Mouse (Mus musculus) adrenal gland, postnatal 25 days (tissue): ENCODE results near the gene Ptprr. TPM values are rescaled to one million over a fixed set of nuclear protein-coding genes. Genes with fewer than 3 reads are reported as not detected.
A peak's percentile ranks its signal among the peaks of the same experiment; 100 is the strongest.

Experiments
- DNase-seq: peaks from one replicate; pipeline ENCODE4 v3.0.0; 2021; ENCODE audit warnings: mixed read lengths
- total RNA-seq: library from RNA; stranded (reverse); gene quantifications from 2 replicates; pipeline ENCODE4 v1.2.3, GENCODE M21; 2021

The Ptprr gene
- total RNA-seq, 1 experiment from 2014 or later, result 5.0 TPM

GRCm38 (mm10) chr10:116197416-116197939, 179.5 kb downstream of the Ptprr start:
- no peak for DNase-seq

GRCm38 (mm10) chr10:116199035-116199434, 181.0 kb downstream of the Ptprr start:
- no peak for DNase-seq

GRCm38 (mm10) chr10:116201542-116201941, 183.5 kb downstream of the Ptprr start:
- DNase-seq, result no peak

GRCm38 (mm10) chr10:116205580-116206358, 187.8 kb downstream of the Ptprr start:
- no peak for DNase-seq

- no peak for DNase-seq
Measured at GRCm38 (mm10) chr10:116206449-116206848, 188.4 kb downstream of the Ptprr start.

- DNase-seq, result peak; percentile 55
Measured at GRCm38 (mm10) chr10:116207987-116208726, 190.1 kb downstream of the Ptprr start.

GRCm38 (mm10) chr10:116208727-116209115, 190.7 kb downstream of the Ptprr start:
- no peak for DNase-seq

GRCm38 (mm10) chr10:116212127-116212526, 194.1 kb downstream of the Ptprr start:
- DNase-seq, result no peak

GRCm38 (mm10) chr10:116220336-116221118, 202.5 kb downstream of the Ptprr start:
- no peak for DNase-seq

- no peak for DNase-seq
Measured at GRCm38 (mm10) chr10:116235299-116235698, 217.3 kb downstream of the Ptprr start.

GRCm38 (mm10) chr10:116242200-116242599, 224.2 kb downstream of the Ptprr start:
- DNase-seq, result no peak

- no peak for DNase-seq
Measured at GRCm38 (mm10) chr10:116243373-116243772, 225.4 kb downstream of the Ptprr start.

- no peak for DNase-seq
Measured at GRCm38 (mm10) chr10:116245632-116246031, 227.6 kb downstream of the Ptprr start.

- no peak for DNase-seq
Measured at GRCm38 (mm10) chr10:116252668-116253067, 234.7 kb downstream of the Ptprr start.

- no peak for DNase-seq
Measured at GRCm38 (mm10) chr10:116253972-116254371, 236.0 kb downstream of the Ptprr start.

- DNase-seq, result no peak
Measured at GRCm38 (mm10) chr10:116259298-116259697, 241.3 kb downstream of the Ptprr start.

- peak; percentile 22 for DNase-seq
Measured at GRCm38 (mm10) chr10:116260658-116261433, 242.8 kb downstream of the Ptprr start.

GRCm38 (mm10) chr10:116261559-116261958, 243.5 kb downstream of the Ptprr start:
- no peak for DNase-seq

GRCm38 (mm10) chr10:116264521-116264920, 246.5 kb downstream of the Ptprr start:
- DNase-seq, result no peak

- peak; percentile 40 for DNase-seq
Measured at GRCm38 (mm10) chr10:116266561-116267433, 248.8 kb downstream of the Ptprr start.

- no peak for DNase-seq
Measured at GRCm38 (mm10) chr10:116267434-116267822, 249.4 kb downstream of the Ptprr start.
